Mouse (Mus musculus) embryonic fibroblast, embryonic 13.5 days (primary cell): ENCODE results near the gene Rabgef1.

Source experiments
- CTCF ChIP-seq: IDR thresholded peaks from 2 replicates; pipeline ENCODE4 v1.5.1; 2011; ENCODE audit warnings: mild to moderate bottlenecking, control low read depth, low read length, moderate library complexity, borderline replicate concordance; ENCODE audit not compliant: insufficient read depth
- POLR2A ChIP-seq: IDR thresholded peaks from 2 replicates; pipeline ENCODE4 v1.6.1; 2011; ENCODE audit warnings: low read depth, mild to moderate bottlenecking, control low read depth, low read length, moderate library complexity

- TF ChIP-seq CTCF = no peak
- TF ChIP-seq POLR2A = no peak
Measured at GRCm38 (mm10) chr5:130165213-130165612, 6.4 kb upstream of the Rabgef1 start.
